Comparison of ENCODE assay signal across 27 mouse cellular contexts in the genomic region with DNA sequence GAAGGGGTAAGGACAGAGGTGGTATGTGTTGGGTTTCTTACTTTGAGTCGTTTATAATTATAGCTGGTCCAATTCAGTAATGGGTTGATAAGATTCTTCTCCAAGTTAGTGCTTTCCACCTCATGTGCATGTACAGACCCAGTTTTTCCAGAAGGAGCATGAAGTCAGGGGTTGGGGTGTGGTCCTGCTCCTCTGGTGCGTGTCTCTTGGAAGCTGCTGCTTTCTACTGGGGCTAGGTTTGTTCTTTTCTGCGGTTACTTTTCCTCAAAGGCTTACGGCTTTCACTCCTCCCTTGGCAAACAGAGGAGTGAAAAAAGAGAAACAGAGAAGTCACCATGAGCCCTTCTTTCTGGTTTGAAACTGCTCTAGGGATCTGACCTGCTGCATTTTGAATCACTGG.
DNase-seq lines count a peak whose midpoint lies in the region; ATAC-seq and TF ChIP-seq lines count a peak whose summit lies in the region.
"Had no signal": no experiment of that assay in that cellular context is flagged by ENCODE, and none has a peak within 500 bp of the region (broad histone marks: within the 10 kb centered on the region; RNA-seq: fewer than 3 reads in every experiment).

No protein-coding gene starts in this region.

- no peak overlapping the region for H3K4me3 ChIP-seq in gastrocnemius, adult 2 months
- no peak overlapping the region for H3K4me3 ChIP-seq in lung, postnatal 0 days (ENCODE audit: low read depth, low read length)
- no peak overlapping the region for H3K4me3 ChIP-seq in stomach, embryonic 14.5 days (ENCODE audit: low read depth, low read length)
- H3K4me3 ChIP-seq in hindbrain, embryonic 14.5 days (replicated peaks; ENCODE audit: low read length), result no peak overlapping the region
- H3K4me3 ChIP-seq: embryonic facial prominence, embryonic 12.5 days; embryonic facial prominence, embryonic 15.5 days; heart, adult 2 months; heart, embryonic 10.5 days; hindbrain, embryonic 12.5 days had no signal

- intact Hi-C loops in gastrocnemius, adult 2 months (cut with DNase I), result loop anchor here (2.0 kb wide), 1 partner anchor 18 kb away; no protein-coding TSS in a partner anchor

- no peaks in the 10 kb centered on the region for H3K27me3 ChIP-seq in lung, postnatal 0 days (replicated peaks; ENCODE audit: insufficient read depth, low read length)
- H3K27me3 ChIP-seq in stomach, embryonic 14.5 days (ENCODE audit: control insufficient read depth, insufficient read depth, low read length), result no peaks in the 10 kb centered on the region
- H3K27me3 ChIP-seq in hindbrain, embryonic 14.5 days (ENCODE audit: control insufficient read depth, insufficient read depth, low read length), result no peaks in the 10 kb centered on the region
- H3K27me3 ChIP-seq: CH12.LX; embryonic facial prominence, embryonic 12.5 days; embryonic facial prominence, embryonic 15.5 days; hindbrain, embryonic 12.5 days; Patski had no signal

- H3K36me3 ChIP-seq in lung, postnatal 0 days (ENCODE audit: insufficient read depth, low read length), result no peaks in the 10 kb centered on the region
- H3K36me3 ChIP-seq in stomach, embryonic 14.5 days (ENCODE audit: control insufficient read depth, insufficient read depth, low read length), result no peaks in the 10 kb centered on the region
- H3K36me3 ChIP-seq in hindbrain, embryonic 14.5 days (replicated peaks; ENCODE audit: control insufficient read depth, insufficient read depth), result no peaks in the 10 kb centered on the region
- H3K36me3 ChIP-seq: embryonic facial prominence, embryonic 12.5 days; embryonic facial prominence, embryonic 15.5 days; G1E; heart, embryonic 10.5 days; hindbrain, embryonic 12.5 days had no signal

- H3K4me1 ChIP-seq in lung, postnatal 0 days (ENCODE audit: insufficient read depth, low read depth, low read length), result peaks cover 5% of the 10 kb centered on the region; the same call in 1 of the 2 replicates
- peaks cover 21% of the 10 kb centered on the region for H3K4me1 ChIP-seq in stomach, embryonic 14.5 days (ENCODE audit: control insufficient read depth, insufficient read depth, low read length)
- H3K4me1 ChIP-seq in hindbrain, embryonic 14.5 days (replicated peaks; ENCODE audit: control insufficient read depth, insufficient read depth, low read length), result no peaks in the 10 kb centered on the region
- H3K4me1 ChIP-seq: embryonic facial prominence, embryonic 15.5 days; hindbrain, embryonic 12.5 days had no signal

- no peak for TF ChIP-seq EP300 in lung, postnatal 0 days (IDR thresholded peaks at IDR 0.05)

- H3K4me2 ChIP-seq in lung, postnatal 0 days (replicated peaks; ENCODE audit: low read depth, low read length), result no peak overlapping the region
- no peak overlapping the region for H3K4me2 ChIP-seq in stomach, embryonic 14.5 days (replicated peaks; ENCODE audit: low read depth, low read length)
- no peak overlapping the region for H3K4me2 ChIP-seq in hindbrain, embryonic 14.5 days (replicated peaks)
- H3K4me2 ChIP-seq: embryonic facial prominence, embryonic 12.5 days; embryonic facial prominence, embryonic 15.5 days; hindbrain, embryonic 12.5 days had no signal

- peak; percentile 19 for DNase-seq in gastrocnemius, adult 2 months
- DNase-seq in gastrocnemius, postnatal 25 days, result no peak
- no peak for DNase-seq in lung, postnatal 0 days (ENCODE audit: low spot score)
- DNase-seq in lung, postnatal 36 days, result no peak
- no peak for DNase-seq in hindbrain, embryonic 14.5 days (ENCODE audit: low spot score)
- DNase-seq: adrenal gland, postnatal 10 days; adrenal gland, postnatal 36 days; B cell, adult 2 months; cerebellum, adult 11 months; cerebellum, adult 2 months; cerebellum, adult 9-11 months; cerebellum, postnatal 25 days; forebrain, postnatal 0 days; gastrocnemius, postnatal 10 days; heart, adult 2 months had no signal

- peak overlapping the region; percentile 83; the same call in 1 of the 2 replicates for H3K27ac ChIP-seq in gastrocnemius, adult 2 months
- H3K27ac ChIP-seq in lung, postnatal 0 days (ENCODE audit: low read length), result peak overlapping the region; percentile 43; the same call in 1 of the 2 replicates
- H3K27ac ChIP-seq in stomach, embryonic 14.5 days (ENCODE audit: low read length), result no peak overlapping the region
- no peak overlapping the region for H3K27ac ChIP-seq in hindbrain, embryonic 14.5 days
- H3K27ac ChIP-seq: embryonic facial prominence, embryonic 12.5 days; heart, adult 2 months; heart, embryonic 10.5 days; hindbrain, embryonic 12.5 days had no signal

- ATAC-seq in lung, postnatal 0 days, result no peak
- ATAC-seq in stomach, embryonic 14.5 days (ENCODE audit: insufficient number of reproducible peaks, insufficient read depth, low FRiP score, low read depth), result peak; percentile 37; the same call in 1 of the 2 replicates
- ATAC-seq in hindbrain, embryonic 14.5 days (ENCODE audit: low FRiP score), result no peak
- no peak for ATAC-seq in monocyte, adult 5-6 weeks (replicated peaks; ENCODE audit: insufficient number of reproducible peaks, low FRiP score, low TSS enrichment, poor library complexity, severe bottlenecking)
- ATAC-seq: forebrain, embryonic 14.5 days; forebrain, postnatal 0 days; hindbrain, embryonic 16.5 days; inflammation-experienced regulatory T-cells, adult 6 months; Patski had no signal

- no peaks in the 10 kb centered on the region for H3K9me3 ChIP-seq in lung, postnatal 0 days (ENCODE audit: low read length)
- no peaks in the 10 kb centered on the region for H3K9me3 ChIP-seq in stomach, embryonic 14.5 days (ENCODE audit: control insufficient read depth, low read depth, low read length)
- H3K9me3 ChIP-seq in hindbrain, embryonic 14.5 days (ENCODE audit: control insufficient read depth, low read length), result no peaks in the 10 kb centered on the region
- H3K9me3 ChIP-seq: embryonic facial prominence, embryonic 12.5 days; embryonic facial prominence, embryonic 15.5 days; G1E; heart, embryonic 10.5 days; hindbrain, embryonic 12.5 days had no signal

- H3K9ac ChIP-seq in lung, postnatal 0 days (replicated peaks; ENCODE audit: low read depth), result no peak overlapping the region
- no peak overlapping the region for H3K9ac ChIP-seq in stomach, embryonic 14.5 days (replicated peaks; ENCODE audit: low read depth, low read length)
- H3K9ac ChIP-seq in hindbrain, embryonic 14.5 days, result no peak overlapping the region
- H3K9ac ChIP-seq: embryonic facial prominence, embryonic 12.5 days; embryonic facial prominence, embryonic 15.5 days; forebrain, postnatal 0 days; hindbrain, embryonic 12.5 days had no signal

- no peak for TF ChIP-seq CTCF in gastrocnemius, adult 2 months (IDR thresholded peaks at IDR 0.05)
- TF ChIP-seq CTCF in lung, postnatal 0 days (IDR thresholded peaks at IDR 0.05), result no peak

- WGBS in lung, postnatal 0 days, result 61% methylated on average over 4 of the region's 4 CpGs
- WGBS in stomach, embryonic 14.5 days, result 78% methylated on average over 4 of the region's 4 CpGs
- 88% methylated on average over 4 of the region's 4 CpGs for WGBS in hindbrain, embryonic 14.5 days

Comparison
In these comparisons a context has a peak if more than half of its experiments do, and no peak if none do; other contexts are left out.
1. H3K27ac ChIP-seq: peak in gastrocnemius, adult 2 months (single experiment) and lung, postnatal 0 days (single experiment); none in stomach, embryonic 14.5 days (single experiment) and hindbrain, embryonic 14.5 days (single experiment).